Mouse (Mus musculus): ENCODE measurements around the gene Glb1l2.
A peak's percentile ranks its signal among the peaks of the same experiment; 100 is the strongest.

Gene Glb1l2

GRCm38 (mm10) chr9:26733206-26733891 is 72.9 kb downstream of the Glb1l2 start, which contains the start of gene B3gat1:
Gene B3gat1, plus strand, starts transcription at chr9:26733728.
- peak in 1 of 2 experiments; percentile 39 for DNase-seq (ENCODE audit: low spot score in 2 of 2)

- DNase-seq (ENCODE audit: low spot score in 2 of 2), result no peak
Observed at GRCm38 (mm10) chr9:26728556-26728955, 77.7 kb downstream of the Glb1l2 start.

- no peak for DNase-seq (ENCODE audit: low spot score in 2 of 2)
Observed at GRCm38 (mm10) chr9:26727445-26727844, 78.8 kb downstream of the Glb1l2 start.

GRCm38 (mm10) chr9:26725709-26726108 is 80.6 kb downstream of the Glb1l2 start:
- DNase-seq (ENCODE audit: low spot score in 2 of 2), result no peak

GRCm38 (mm10) chr9:26721771-26722170 is 84.5 kb downstream of the Glb1l2 start:
- no peak for DNase-seq (ENCODE audit: low spot score in 2 of 2)

GRCm38 (mm10) chr9:26718388-26718787 is 87.9 kb downstream of the Glb1l2 start:
- no peak for DNase-seq (ENCODE audit: low spot score in 2 of 2)

All from frontal cortex, postnatal 25 days (tissue).